Comparison of ENCODE assay signal across 8 mouse cellular contexts in genomic region chr5:134550836-134551232, GRCm38 (mm10). TPM values are rescaled to one million over a fixed set of nuclear protein-coding genes. Genes with fewer than 3 reads are reported as not detected.
DNase-seq lines count a peak whose midpoint lies in the region; ATAC-seq and TF ChIP-seq lines count a peak whose summit lies in the region.

No protein-coding gene starts in this region.

- ATAC-seq in forebrain, postnatal 0 days: no peak
- ATAC-seq in liver, postnatal 0 days: no peak
- no peak for ATAC-seq in inflammation-experienced regulatory T-cells, adult 6 months

- peaks cover 8% of the 10 kb centered on the region for H3K4me1 ChIP-seq in forebrain, postnatal 0 days (ENCODE audit: insufficient read depth)
- H3K4me1 ChIP-seq in liver, postnatal 0 days (ENCODE audit: insufficient read depth): peaks cover 24% of the 10 kb centered on the region

- H3K36me3 ChIP-seq in forebrain, postnatal 0 days (ENCODE audit: insufficient read depth): no peaks in the 10 kb centered on the region; the same call in 1 of the 2 replicates
- no peaks in the 10 kb centered on the region for H3K36me3 ChIP-seq in liver, postnatal 0 days (replicated peaks; ENCODE audit: insufficient read depth, low read length)

- peak overlapping the region; percentile 99 for H3K4me3 ChIP-seq in layer of hippocampus, adult 2 months
- peak overlapping the region; percentile 96 for H3K4me3 ChIP-seq in forebrain, postnatal 0 days (ENCODE audit: low read depth, low read length)
- H3K4me3 ChIP-seq in liver, postnatal 0 days (ENCODE audit: low read depth, low read length): peak overlapping the region; percentile 69; the same call in 1 of the 2 replicates

- no peak for DNase-seq in layer of hippocampus, adult 2 months (ENCODE audit: low spot score in 2 of 2)
- DNase-seq in layer of hippocampus, adult 8-10 months (ENCODE audit: low spot score in 2 of 2): no peak
- DNase-seq in T-cell, adult 2 months (ENCODE audit: low spot score): peak; percentile 15
- no peak for DNase-seq in forebrain, postnatal 0 days
- DNase-seq in liver, postnatal 0 days: no peak
- no peak for DNase-seq in left cerebral cortex, postnatal 14 days (ENCODE audit: low spot score in 2 of 2)
- no peak for DNase-seq in gastrocnemius, postnatal 25 days

- H3K9me3 ChIP-seq in forebrain, postnatal 0 days (ENCODE audit: low read length): no peaks in the 10 kb centered on the region
- H3K9me3 ChIP-seq in liver, postnatal 0 days (ENCODE audit: low read length): no peaks in the 10 kb centered on the region

- no peak for TF ChIP-seq EP300 in liver, postnatal 0 days (IDR thresholded peaks at IDR 0.05; ENCODE audit: low read depth)

- H3K4me2 ChIP-seq in forebrain, postnatal 0 days (ENCODE audit: low read depth): peak overlapping the region; percentile 85
- peak overlapping the region; percentile 95 for H3K4me2 ChIP-seq in liver, postnatal 0 days (ENCODE audit: low read depth, low read length)

- 0 out of 2 replicates have a peak, but pooled peaks have one; percentile 4 for TF ChIP-seq CTCF in layer of hippocampus, adult 2 months (conservative IDR thresholded peaks at IDR 0.05)
- TF ChIP-seq CTCF in forebrain, postnatal 0 days (IDR thresholded peaks at IDR 0.05; ENCODE audit: low read depth): no peak
- TF ChIP-seq CTCF in liver, postnatal 0 days (IDR thresholded peaks at IDR 0.05; ENCODE audit: low read depth): no peak

- H3K9ac ChIP-seq in forebrain, postnatal 0 days: peak overlapping the region; percentile 97
- peak overlapping the region; percentile 73 for H3K9ac ChIP-seq in liver, postnatal 0 days (replicated peaks)

- 6% methylated on average over 6 of the region's 6 CpGs for WGBS in forebrain, postnatal 0 days
- WGBS in liver, postnatal 0 days (ENCODE audit: insufficient replicate concordance): 22% methylated on average over 6 of the region's 6 CpGs

- no peaks in the 10 kb centered on the region for H3K27me3 ChIP-seq in forebrain, postnatal 0 days (ENCODE audit: insufficient read depth, low read length)
- no peaks in the 10 kb centered on the region for H3K27me3 ChIP-seq in liver, postnatal 0 days (ENCODE audit: insufficient read depth, low read length)

- intact Hi-C loops in left cerebral cortex, postnatal 14 days (cut with DNase I): no loop called here

- H3K27ac ChIP-seq in layer of hippocampus, adult 2 months: peak overlapping the region; percentile 98
- peak overlapping the region; percentile 99 for H3K27ac ChIP-seq in forebrain, postnatal 0 days (ENCODE audit: low read depth, low read length)
- H3K27ac ChIP-seq in liver, postnatal 0 days (ENCODE audit: low read depth): peak overlapping the region; percentile 36; the same call in 1 of the 2 replicates

RNA-seq across cellular contexts. Expression of gene Clip2, which starts 1.4 kb away (rescaled TPM):
- total RNA-seq in layer of hippocampus, adult 2 months (2021): 10 to 100 TPM; 90.0 to 99.3 TPM
- 100 to 1,000 TPM in 2 of 4 experiments, 10 to 100 TPM in 2; 92.3 to 109 (median 102) TPM for total RNA-seq in layer of hippocampus, adult 8-10 months (2022)
- 162 and 164 TPM in 2 replicates for total RNA-seq in forebrain, postnatal 0 days (2014; rRNA removed)
- 12.7 and 14.5 TPM in 2 replicates for polyA plus RNA-seq in forebrain, postnatal 0 days (2015; fragmentation: Nextera tagmentation; extraction: Ambion mirVana)
- polyA plus RNA-seq in liver, postnatal 0 days (2015; fragmentation: Nextera tagmentation; extraction: Ambion mirVana): 0.21 and 0.29 TPM in 2 replicates
- 100 to 1,000 TPM; 113 to 116 TPM for total RNA-seq in left cerebral cortex, postnatal 14 days (2021)
- 1 to 10 TPM; 3.6 to 4.0 TPM for total RNA-seq in gastrocnemius, postnatal 25 days (2021)
- under 1 TPM; 0.55 to 0.88 (median 0.74) TPM for polyA plus RNA-seq in inflammation-experienced regulatory T-cells, adult 6 months (2017; shearing (Covaris generic))

RNA-seq across cellular contexts. Expression of gene Syna, which starts 9.1 kb away (rescaled TPM):
- total RNA-seq in layer of hippocampus, adult 2 months (2021): 1 to 10 TPM; 5.4 to 6.8 TPM
- total RNA-seq in layer of hippocampus, adult 8-10 months (2022): 1 to 10 TPM; 3.3 to 4.4 (median 3.7) TPM
- total RNA-seq in forebrain, postnatal 0 days (2014; rRNA removed): not detected in 2 replicates
- polyA plus RNA-seq in forebrain, postnatal 0 days (2015; fragmentation: Nextera tagmentation; extraction: Ambion mirVana): 0.55 and 0.97 TPM in 2 replicates
- polyA plus RNA-seq in liver, postnatal 0 days (2015; fragmentation: Nextera tagmentation; extraction: Ambion mirVana): not detected in 2 replicates
- total RNA-seq in left cerebral cortex, postnatal 14 days (2021): under 1 TPM in 1 of 2 experiments, not detected in 1; 0.32 TPM
- total RNA-seq in gastrocnemius, postnatal 25 days (2021): not detected
- 1 to 10 TPM in 1 of 3 experiments, under 1 TPM in 1, not detected in 1; 0.28 to 1.1 TPM for polyA plus RNA-seq in inflammation-experienced regulatory T-cells, adult 6 months (2017; shearing (Covaris generic))

RNA-seq across cellular contexts. Expression of gene Rfc2, which starts 30.3 kb away (rescaled TPM):
- 10 to 100 TPM; 48.1 to 55.6 TPM for total RNA-seq in layer of hippocampus, adult 2 months (2021)
- total RNA-seq in layer of hippocampus, adult 8-10 months (2022): 10 to 100 TPM; 50.2 to 60.7 (median 55.7) TPM
- total RNA-seq in forebrain, postnatal 0 days (2014; rRNA removed): 68.9 and 97.5 TPM in 2 replicates
- polyA plus RNA-seq in forebrain, postnatal 0 days (2015; fragmentation: Nextera tagmentation; extraction: Ambion mirVana): 150 and 160 TPM in 2 replicates
- polyA plus RNA-seq in liver, postnatal 0 days (2015; fragmentation: Nextera tagmentation; extraction: Ambion mirVana): 75.4 and 81.4 TPM in 2 replicates
- total RNA-seq in left cerebral cortex, postnatal 14 days (2021): 10 to 100 TPM; 69.1 to 70.0 TPM
- 10 to 100 TPM; 13.9 to 14.1 TPM for total RNA-seq in gastrocnemius, postnatal 25 days (2021)
- polyA plus RNA-seq in inflammation-experienced regulatory T-cells, adult 6 months (2017; shearing (Covaris generic)): 100 to 1,000 TPM; 140 to 223 (median 144) TPM

Comparison
In these comparisons a context has a peak if more than half of its experiments do, and no peak if none do; other contexts are left out.
1. H3K27ac ChIP-seq: peak in every context shown above with its lines; median percentile 99 in forebrain, postnatal 0 days; 98 in layer of hippocampus, adult 2 months; 36 in liver, postnatal 0 days.
2. RNA of gene Clip2, which starts 1.4 kb away (total RNA-seq): 162 to 164 TPM in forebrain, postnatal 0 days, 113 to 116 TPM in left cerebral cortex, postnatal 14 days, 92.3 to 109 TPM in layer of hippocampus, adult 8-10 months and 90.0 to 99.3 TPM in layer of hippocampus, adult 2 months; 3.6 to 4.0 TPM in gastrocnemius, postnatal 25 days; every median in the first group is over 10 times any median in the second.
3. Peak in every context shown above with its lines, with median percentiles within 50 percentile points of each other: H3K4me3 ChIP-seq.